Mouse (Mus musculus) hematopoietic stem cell, adult 5-6 weeks (primary cell): Measurements from ENCODE around the gene Nisch. TPM values are rescaled to one million over a fixed set of nuclear protein-coding genes. Genes with fewer than 3 reads are reported as not detected.

Experiments
- ATAC-seq, 2 experiments: fragments of 125-278 bp in 1 of 2; replicated peaks in 1 of 2; 2 replicates each; pipeline ENCODE4 v1.8.0; 2016 to 2017; ENCODE audit warnings: inconsistent platforms in 2 of 2, mild to moderate bottlenecking in 2 of 2, moderate number of reproducible peaks in 2 of 2, low read depth in 1 of 2, moderate TSS enrichment in 1 of 2; ENCODE audit not compliant: low FRiP score in 2 of 2, poor library complexity in 2 of 2, severe bottlenecking in 2 of 2, insufficient read depth in 1 of 2, low TSS enrichment in 1 of 2
- total RNA-seq: library from RNA; stranded (forward); fragments of 172-1452, 232-1000 nt; gene quantifications from 2 replicates; pipeline ENCODE4 v1.2.3, GENCODE M21; 2017

The Nisch gene
- total RNA-seq, 1 experiment from 2014 or later: 101 TPM

GRCm38 (mm10) chr14:31173537-31173936 lies 43.2 kb downstream of the Nisch start:
- ATAC-seq: no peak

GRCm38 (mm10) chr14:31172781-31173455 lies 43.8 kb downstream of the Nisch start:
- no peak for ATAC-seq

- no peak for ATAC-seq
Measured at GRCm38 (mm10) chr14:31171821-31172220, 44.9 kb downstream of the Nisch start.

- no peak for ATAC-seq
Measured at GRCm38 (mm10) chr14:31171386-31171785, 45.4 kb downstream of the Nisch start.

- ATAC-seq: no peak
Measured at GRCm38 (mm10) chr14:31170963-31171362, 45.8 kb downstream of the Nisch start.

- no peak for ATAC-seq
Measured at GRCm38 (mm10) chr14:31169508-31169907, 47.2 kb downstream of the Nisch start.

- ATAC-seq: peak; percentile 66 to 78
Measured at GRCm38 (mm10) chr14:31168425-31168824, 48.3 kb downstream of the Nisch start, which contains the start of gene Stab1. Stab1 (minus strand) TSS chr14:31168641.

GRCm38 (mm10) chr14:31166827-31167226 lies 49.9 kb downstream of the Nisch start:
- ATAC-seq: no peak

- peak; percentile 65 to 75 for ATAC-seq
Measured at GRCm38 (mm10) chr14:31165991-31166630, 50.6 kb downstream of the Nisch start.

- ATAC-seq: no peak
Measured at GRCm38 (mm10) chr14:31165458-31165857, 51.3 kb downstream of the Nisch start.

GRCm38 (mm10) chr14:31165010-31165409 lies 51.7 kb downstream of the Nisch start:
- no peak for ATAC-seq

GRCm38 (mm10) chr14:31164067-31164466 lies 52.7 kb downstream of the Nisch start:
- ATAC-seq: no peak

- no peak for ATAC-seq
Measured at GRCm38 (mm10) chr14:31161638-31162037, 55.1 kb downstream of the Nisch start.

GRCm38 (mm10) chr14:31161191-31161590 lies 55.6 kb downstream of the Nisch start:
- ATAC-seq: no peak

GRCm38 (mm10) chr14:31160196-31161150 lies 56.3 kb downstream of the Nisch start:
- peak; percentile 67 to 84 for ATAC-seq

GRCm38 (mm10) chr14:31145694-31146093 lies 71.1 kb downstream of the Nisch start:
- ATAC-seq: no peak

- ATAC-seq: no peak
Measured at GRCm38 (mm10) chr14:31141011-31141410, 75.7 kb downstream of the Nisch start.

GRCm38 (mm10) chr14:31140141-31140540 lies 76.6 kb downstream of the Nisch start:
- ATAC-seq: no peak
